Mouse (Mus musculus) ES-Bruce4 (cell line): ENCODE measurements around the gene Ifi207. TPM values are rescaled to one million over a fixed set of nuclear protein-coding genes. Genes with fewer than 3 reads are reported as not detected.
"Not testable (repeated sequence)": the region's sequence is repeated elsewhere in the genome, so short reads cannot be mapped to it uniquely, and the experiment has no call there.

Source experiments
- H3K27ac ChIP-seq: 2 replicates; pipeline ENCODE4 v1.5.1; 2012; ENCODE audit warnings: low read length, inconsistent platforms; ENCODE audit not compliant: insufficient read depth
- H3K27me3 ChIP-seq: 2 replicates; pipeline ENCODE4 v1.6.1; 2012; ENCODE audit warnings: mild to moderate bottlenecking, low read length, inconsistent platforms; ENCODE audit not compliant: control insufficient read depth, poor library complexity, insufficient read depth, severe bottlenecking
- H3K36me3 ChIP-seq: 2 replicates; pipeline ENCODE4 v1.6.1; 2012; ENCODE audit warnings: inconsistent platforms, mild to moderate bottlenecking, low read length, moderate library complexity; ENCODE audit not compliant: control insufficient read depth, poor library complexity, insufficient read depth, severe bottlenecking
- H3K4me1 ChIP-seq: one replicate; pipeline ENCODE4 v1.8.1; 2011; ENCODE audit warnings: low read length; ENCODE audit not compliant: control insufficient read depth, insufficient read depth
- H3K4me3 ChIP-seq: 2 replicates; pipeline ENCODE4 v1.5.1; 2011; ENCODE audit warnings: low read depth, mild to moderate bottlenecking, low read length
- H3K9ac ChIP-seq: 2 replicates; pipeline ENCODE4 v1.6.1; 2012; ENCODE audit warnings: low read depth, mild to moderate bottlenecking, inconsistent platforms; ENCODE audit not compliant: poor library complexity, severe bottlenecking
- H3K9me3 ChIP-seq: replicated peaks from 2 replicates; pipeline ENCODE4 v1.6.1; 2012; ENCODE audit warnings: mild to moderate bottlenecking, low read length, inconsistent platforms; ENCODE audit not compliant: control insufficient read depth, poor library complexity, insufficient read depth, severe bottlenecking
- CTCF ChIP-seq: IDR thresholded peaks from one replicate; pipeline ENCODE4 v1.8.1; 2011; ENCODE audit warnings: low read depth, low read length
- EP300 ChIP-seq: IDR thresholded peaks from 2 replicates; pipeline ENCODE4 v1.6.1; 2011; ENCODE audit warnings: low read depth, low read length; ENCODE audit not compliant: insufficient read depth
- POLR2A ChIP-seq: IDR thresholded peaks from one replicate; pipeline ENCODE4 v1.8.1; 2011; ENCODE audit warnings: low read length; ENCODE audit not compliant: insufficient read depth
- polyA plus RNA-seq: library from polyadenylated mRNA; stranded (reverse); fragments of >200 nt; gene quantifications from 2 replicates; pipeline ENCODE4 v1.2.4, GENCODE M21; 2011; ENCODE audit warnings: low read depth; ENCODE audit not compliant: missing spikeins, insufficient read depth, insufficient read length

The Ifi207 gene
- not detected in 2 replicates for polyA plus RNA-seq

DNA sequence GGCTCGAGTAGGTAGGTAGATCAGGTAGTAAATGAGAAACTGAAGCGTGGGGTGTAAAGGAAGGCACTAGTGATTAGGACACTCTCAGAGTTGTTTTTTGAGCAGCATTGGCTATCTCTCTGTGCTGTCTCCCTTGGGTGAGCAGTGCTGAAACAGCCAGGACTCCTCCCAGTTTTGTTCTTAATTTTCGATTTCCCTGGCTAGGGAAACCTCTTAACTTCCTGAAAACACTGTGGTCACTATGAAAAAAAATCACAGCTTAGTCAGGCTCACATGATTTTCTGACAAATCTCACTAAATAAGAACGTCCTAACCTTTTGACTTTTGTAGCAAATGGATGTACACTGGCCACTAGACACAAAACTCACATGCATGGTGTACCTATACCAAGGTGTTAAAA is at the start of gene Ifi207:
Ifi207 (minus strand) TSS at position 92 of the 400 bp plus-strand sequence.
- TF ChIP-seq CTCF, result no peak
- TF ChIP-seq POLR2A, result no peak
- TF ChIP-seq EP300, result no peak
- Histone ChIP-seq H3K4me3 (no peak within 1 kb of the TSS), H3K9ac (no peak within 1 kb of the TSS), H3K4me1 (no peaks in the 10 kb centered on the region), H3K9me3 (no peaks in the 10 kb centered on the region), H3K27me3 (no peaks in the 10 kb centered on the region), H3K27ac (no peak within 1 kb of the TSS), H3K36me3 (no peaks in the 10 kb centered on the region)

- not testable (repeated sequence) for H3K4me1 ChIP-seq, H3K27me3 ChIP-seq, H3K27ac ChIP-seq, H3K9ac ChIP-seq, H3K9me3 ChIP-seq, H3K4me3 ChIP-seq, H3K36me3 ChIP-seq
These were observed 31.9 kb upstream of the Ifi207 start for GRCm38 (mm10) chr1:173773457-173773856.

- H3K9ac ChIP-seq, H3K27me3 ChIP-seq, H3K27ac ChIP-seq, H3K4me3 ChIP-seq, H3K36me3 ChIP-seq, H3K9me3 ChIP-seq, H3K4me1 ChIP-seq: not testable (repeated sequence)
These were observed 25.5 kb upstream of the Ifi207 start, which contains the start of gene Ifi204 for GRCm38 (mm10) chr1:173766848-173767617. TSS of gene Ifi204 (minus strand) at chr1:173766943.

- H3K9ac ChIP-seq, H3K4me1 ChIP-seq, H3K27me3 ChIP-seq, H3K4me3 ChIP-seq, H3K27ac ChIP-seq, H3K9me3 ChIP-seq, H3K36me3 ChIP-seq: not testable (repeated sequence)
These were observed 18.5 kb upstream of the Ifi207 start for GRCm38 (mm10) chr1:173760032-173760431.

GRCm38 (mm10) chr1:173742262-173742661 is 715 bp upstream of the Ifi207 start:
- Histone ChIP-seq H3K4me3 (no peak overlapping the region), H3K4me1 (no peaks in the 10 kb centered on the region), H3K36me3 (no peaks in the 10 kb centered on the region), H3K27ac (no peak overlapping the region), H3K27me3 (no peaks in the 10 kb centered on the region), H3K9me3 (no peaks in the 10 kb centered on the region), H3K9ac (no peak overlapping the region)
- TF ChIP-seq EP300 (no peak), POLR2A (no peak), CTCF (no peak)

- Histone ChIP-seq H3K9me3 (no peaks in the 10 kb centered on the region), H3K27me3 (no peaks in the 10 kb centered on the region), H3K4me3 (no peak overlapping the region), H3K36me3 (no peaks in the 10 kb centered on the region), H3K4me1 (no peaks in the 10 kb centered on the region), H3K9ac (no peak overlapping the region), H3K27ac (no peak overlapping the region)
- TF ChIP-seq POLR2A, result no peak
- TF ChIP-seq CTCF, result no peak
- no peak for TF ChIP-seq EP300
These were observed 1.0 kb downstream of the Ifi207 start for GRCm38 (mm10) chr1:173740537-173740936.
